Mouse (Mus musculus) cerebellum, postnatal 36 days (tissue): ENCODE measurements around the gene Rubcnl.

ENCODE experiments used
- DNase-seq, 2 experiments: peaks; one replicate each; pipeline ENCODE4 v3.0.0; 2021 to 2022; ENCODE audit warnings: mixed read lengths in 2 of 2

Gene Rubcnl

GRCm38 (mm10) chr14:75015856-75016714 is at the start of gene Rubcnl:
TSS of gene Rubcnl (plus strand) at chr14:75016027.
- DNase-seq, result peak; percentile 49 to 52

- DNase-seq, result no peak
Measured at GRCm38 (mm10) chr14:74972216-74972615, 43.6 kb upstream of the Rubcnl start.

GRCm38 (mm10) chr14:74972687-74973086 is 43.1 kb upstream of the Rubcnl start:
- DNase-seq, result no peak

GRCm38 (mm10) chr14:74974136-74974651 is 41.6 kb upstream of the Rubcnl start:
- no peak for DNase-seq

GRCm38 (mm10) chr14:74976972-74977371 is 38.9 kb upstream of the Rubcnl start:
- DNase-seq, result no peak

GRCm38 (mm10) chr14:74981016-74981415 is 34.8 kb upstream of the Rubcnl start:
- no peak for DNase-seq

GRCm38 (mm10) chr14:74983079-74983478 is 32.7 kb upstream of the Rubcnl start:
- DNase-seq, result no peak

- no peak for DNase-seq
Measured at GRCm38 (mm10) chr14:74984817-74985391, 30.9 kb upstream of the Rubcnl start.

GRCm38 (mm10) chr14:74985658-74986057 is 30.2 kb upstream of the Rubcnl start:
- no peak for DNase-seq

- no peak for DNase-seq
Measured at GRCm38 (mm10) chr14:74986527-74986926, 29.3 kb upstream of the Rubcnl start.

- DNase-seq, result no peak
Measured at GRCm38 (mm10) chr14:74989322-74989721, 26.5 kb upstream of the Rubcnl start.

GRCm38 (mm10) chr14:74989909-74990308 is 25.9 kb upstream of the Rubcnl start:
- DNase-seq, result no peak

- DNase-seq, result peak in 1 of 2 experiments; percentile 12
Measured at GRCm38 (mm10) chr14:74990504-74990903, 25.3 kb upstream of the Rubcnl start.

- DNase-seq, result no peak
Measured at GRCm38 (mm10) chr14:74996556-74996955, 19.3 kb upstream of the Rubcnl start.

GRCm38 (mm10) chr14:74997041-74997440 is 18.8 kb upstream of the Rubcnl start:
- no peak for DNase-seq

- no peak for DNase-seq
Measured at GRCm38 (mm10) chr14:75001364-75001763, 14.5 kb upstream of the Rubcnl start.

- no peak for DNase-seq
Measured at GRCm38 (mm10) chr14:75003356-75003755, 12.5 kb upstream of the Rubcnl start.

- DNase-seq, result no peak
Measured at GRCm38 (mm10) chr14:75005478-75006199, 10.2 kb upstream of the Rubcnl start.

GRCm38 (mm10) chr14:75010346-75010745 is 5.5 kb upstream of the Rubcnl start:
- DNase-seq, result no peak

GRCm38 (mm10) chr14:75010986-75011655 is 4.7 kb upstream of the Rubcnl start:
- no peak for DNase-seq

- DNase-seq, result peak in 1 of 2 experiments; percentile 3
Measured at GRCm38 (mm10) chr14:75016715-75017020, 841 bp downstream of the Rubcnl start.

GRCm38 (mm10) chr14:75017277-75017676 is 1.4 kb downstream of the Rubcnl start:
- DNase-seq, result no peak
